Mouse (Mus musculus) lung, embryonic 16.5 days (tissue): Measurements from ENCODE around the gene Tanc2. TPM values are rescaled to one million over a fixed set of nuclear protein-coding genes. Genes with fewer than 3 reads are reported as not detected.
A peak's percentile ranks its signal among the peaks of the same experiment; 100 is the strongest.

ENCODE experiments used
- ATAC-seq: fragments of 200-750 bp; cut with Nextera tagmentation; 2 replicates; pipeline ENCODE4 v1.8.0; 2017; ENCODE audit warnings: low read depth, mild to moderate bottlenecking, moderate library complexity
- H3K27ac ChIP-seq: fragments of 300-500 bp; sonication (generic); 2 replicates; pipeline ENCODE4 v1.5.1; 2014; ENCODE audit warnings: mild to moderate bottlenecking, control low read depth, low read length
- H3K27me3 ChIP-seq: fragments of 300-500 bp; sonication (generic); 2 replicates; pipeline ENCODE4 v1.6.1; 2014; ENCODE audit warnings: low read depth, low read length, mixed read lengths; ENCODE audit not compliant: control insufficient read depth, insufficient read depth
- H3K36me3 ChIP-seq: fragments of 300-500 bp; sonication (generic); 2 replicates; pipeline ENCODE4 v1.6.1; 2014; ENCODE audit warnings: low read length; ENCODE audit not compliant: control insufficient read depth, insufficient read depth
- H3K4me1 ChIP-seq: fragments of 300-500 bp; sonication (generic); replicated peaks from 2 replicates; pipeline ENCODE4 v1.6.1; 2014; ENCODE audit warnings: low read length, mixed read lengths; ENCODE audit not compliant: control insufficient read depth, insufficient read depth
- H3K4me2 ChIP-seq: fragments of 300-500 bp; sonication (generic); 2 replicates; pipeline ENCODE4 v1.6.1; 2014; ENCODE audit warnings: low read depth, low read length, control low read depth
- H3K4me3 ChIP-seq: fragments of 300-500 bp; sonication (generic); 2 replicates; pipeline ENCODE4 v1.5.1; 2014; ENCODE audit warnings: mild to moderate bottlenecking, low read length, control low read depth
- H3K9ac ChIP-seq: fragments of 300-500 bp; sonication (generic); 2 replicates; pipeline ENCODE4 v1.6.1; 2014; ENCODE audit warnings: low read length, control low read depth
- H3K9me3 ChIP-seq: fragments of 300-500 bp; sonication (generic); 2 replicates; pipeline ENCODE4 v1.6.1; 2016; ENCODE audit warnings: low read length; ENCODE audit not compliant: control insufficient read depth
- WGBS: fragments of 180-500 bp; shearing (Covaris S2); extraction: QIAGEN DNeasy Blood & Tissue Kit; methylation state at CpG from one replicate; pipeline ENCODE4 v1.1.7; 2014; 5-methylcytosine and 5-hydroxymethylcytosine counted together
- polyA plus RNA-seq: library from polyadenylated mRNA; unstranded; fragments of >200 nt; fragmentation: Nextera tagmentation; extraction: Ambion mirVana; gene quantifications from 2 replicates; pipeline ENCODE4 v1.2.1, GENCODE M21; 2015

Tanc2 gene
- polyA plus RNA-seq, 1 experiment from 2014 or later = 14.8 TPM

GRCm38 (mm10) chr11:105905529-105906213, 315.9 kb downstream of the Tanc2 start:
- no peak overlapping the region for H3K9ac ChIP-seq
- H3K4me3 ChIP-seq = no peak overlapping the region
- ATAC-seq = peak; percentile 96
- H3K36me3 ChIP-seq = peaks cover 3% of the 10 kb centered on the region; the same call in 1 of the 2 replicates
- peaks cover 17% of the 10 kb centered on the region for H3K4me1 ChIP-seq
- no peaks in the 10 kb centered on the region for H3K9me3 ChIP-seq
- peak overlapping the region; percentile 81 for H3K27ac ChIP-seq
- 0 out of 2 replicates have a peak overlapping the region, but pooled peaks have one; percentile 6 for H3K4me2 ChIP-seq
- H3K27me3 ChIP-seq = no peaks in the 10 kb centered on the region
- 31% methylated on average over 4 of the region's 4 CpGs for WGBS

- Histone ChIP-seq H3K27ac (no peak overlapping the region), H3K36me3 (peaks cover 4% of the 10 kb centered on the region; the same call in 1 of the 2 replicates), H3K4me1 (peaks cover 9% of the 10 kb centered on the region), H3K4me3 (no peak overlapping the region), H3K27me3 (no peaks in the 10 kb centered on the region), H3K9me3 (no peaks in the 10 kb centered on the region), H3K4me2 (no peak overlapping the region), H3K9ac (no peak overlapping the region)
- no peak for ATAC-seq
- WGBS = 88% methylated on average over 1 of the region's 1 CpGs
Observed at GRCm38 (mm10) chr11:105907381-105907780, 317.6 kb downstream of the Tanc2 start.

GRCm38 (mm10) chr11:105908926-105909325, 319.1 kb downstream of the Tanc2 start:
- WGBS = 80% methylated on average over 8 of the region's 8 CpGs
- peaks cover 2% of the 10 kb centered on the region; the same call in 1 of the 2 replicates for H3K36me3 ChIP-seq
- no peak for ATAC-seq

GRCm38 (mm10) chr11:105909617-105910016, 319.8 kb downstream of the Tanc2 start:
- ATAC-seq = no peak

More at GRCm38 (mm10) chr11:105908926-105909325, 319.1 kb downstream of the Tanc2 start:
- Histone ChIP-seq H3K4me1 (0 out of 2 replicates have a peak, but pooled peaks cover 2% of the 10 kb centered on the region), H3K27me3 (no peaks in the 10 kb centered on the region), H3K9me3 (no peaks in the 10 kb centered on the region), H3K9ac (no peak overlapping the region), H3K27ac (no peak overlapping the region), H3K4me3 (no peak overlapping the region), H3K4me2 (no peak overlapping the region)

GRCm38 (mm10) chr11:105911149-105911548, 321.4 kb downstream of the Tanc2 start:
- Histone ChIP-seq H3K9ac (no peak overlapping the region), H3K9me3 (no peaks in the 10 kb centered on the region), H3K4me2 (no peak overlapping the region), H3K36me3 (peaks cover 2% of the 10 kb centered on the region; the same call in 1 of the 2 replicates), H3K4me1 (0 out of 2 replicates have a peak, but pooled peaks cover 2% of the 10 kb centered on the region), H3K27ac (no peak overlapping the region), H3K4me3 (no peak overlapping the region), H3K27me3 (no peaks in the 10 kb centered on the region)
- ATAC-seq = no peak

More at GRCm38 (mm10) chr11:105909617-105910016, 319.8 kb downstream of the Tanc2 start:
- H3K9ac ChIP-seq = no peak overlapping the region
- no peaks in the 10 kb centered on the region for H3K27me3 ChIP-seq
- H3K36me3 ChIP-seq = peaks cover 2% of the 10 kb centered on the region; the same call in 1 of the 2 replicates
- 61% methylated on average over 2 of the region's 2 CpGs for WGBS
- H3K9me3 ChIP-seq = no peaks in the 10 kb centered on the region
- no peak overlapping the region for H3K4me3 ChIP-seq
- no peak overlapping the region for H3K27ac ChIP-seq
- H3K4me1 ChIP-seq = 0 out of 2 replicates have a peak, but pooled peaks cover 2% of the 10 kb centered on the region
- H3K4me2 ChIP-seq = no peak overlapping the region

GRCm38 (mm10) chr11:105911592-105912375, 322.0 kb downstream of the Tanc2 start:
- no peak overlapping the region for H3K27ac ChIP-seq
- peak; percentile 68; the same call in 1 of the 2 replicates for ATAC-seq

GRCm38 (mm10) chr11:105913580-105913979, 323.8 kb downstream of the Tanc2 start:
- Histone ChIP-seq H3K4me3 (no peak overlapping the region), H3K4me1 (no peaks in the 10 kb centered on the region), H3K36me3 (peaks cover 8% of the 10 kb centered on the region), H3K27me3 (no peaks in the 10 kb centered on the region), H3K9ac (no peak overlapping the region), H3K27ac (no peak overlapping the region), H3K4me2 (no peak overlapping the region), H3K9me3 (no peaks in the 10 kb centered on the region)
- ATAC-seq = no peak
- WGBS = 61% methylated on average over 5 of the region's 5 CpGs

More at GRCm38 (mm10) chr11:105911592-105912375, 322.0 kb downstream of the Tanc2 start:
- no peaks in the 10 kb centered on the region for H3K9me3 ChIP-seq
- WGBS = 25% methylated on average over 4 of the region's 4 CpGs
- no peak overlapping the region for H3K4me3 ChIP-seq
- peaks cover 4% of the 10 kb centered on the region for H3K36me3 ChIP-seq
- H3K27me3 ChIP-seq = no peaks in the 10 kb centered on the region
- H3K4me2 ChIP-seq = no peak overlapping the region
- no peak overlapping the region for H3K9ac ChIP-seq
- no peaks in the 10 kb centered on the region for H3K4me1 ChIP-seq

GRCm38 (mm10) chr11:105920098-105920785, 330.5 kb downstream of the Tanc2 start:
- Histone ChIP-seq H3K9me3 (no peaks in the 10 kb centered on the region), H3K4me2 (no peak overlapping the region), H3K27me3 (no peaks in the 10 kb centered on the region), H3K9ac (no peak overlapping the region), H3K27ac (no peak overlapping the region), H3K36me3 (peaks cover 31% of the 10 kb centered on the region), H3K4me1 (no peaks in the 10 kb centered on the region), H3K4me3 (no peak overlapping the region)
- 80% methylated on average over 3 of the region's 3 CpGs for WGBS
- ATAC-seq = no peak

- Histone ChIP-seq H3K9me3 (no peaks in the 10 kb centered on the region), H3K27me3 (no peaks in the 10 kb centered on the region), H3K9ac (no peak overlapping the region), H3K4me3 (no peak overlapping the region), H3K36me3 (peaks cover 31% of the 10 kb centered on the region), H3K27ac (no peak overlapping the region), H3K4me1 (no peaks in the 10 kb centered on the region), H3K4me2 (no peak overlapping the region)
- 86% methylated on average over 2 of the region's 2 CpGs for WGBS
- no peak for ATAC-seq
Observed at GRCm38 (mm10) chr11:105920836-105921235, 331.1 kb downstream of the Tanc2 start.
